Mouse (Mus musculus) left cerebral cortex, postnatal 14 days (tissue): ENCODE data around the gene Gm49661. TPM values are rescaled to one million over a fixed set of nuclear protein-coding genes. Genes with fewer than 3 reads are reported as not detected.

Experiments
- DNase-seq, 2 experiments: peaks; one replicate each; pipeline ENCODE4 v3.0.0; 2021 to 2022; ENCODE audit warnings: low spot score in 2 of 2, mixed read lengths in 1 of 2
- intact Hi-C: fragments of 180-260 bp; cut with DNase I; formaldehyde crosslinking; loops from one replicate; pipeline ENCODE4 v1.15.1; 2025
- total RNA-seq, 2 experiments: library from RNA; stranded (reverse); gene quantifications; 2 replicates each; pipeline ENCODE4 v1.2.3; 2021

Gm49661 gene
- total RNA-seq, 2 experiments from 2014 or later = not detected

DNA sequence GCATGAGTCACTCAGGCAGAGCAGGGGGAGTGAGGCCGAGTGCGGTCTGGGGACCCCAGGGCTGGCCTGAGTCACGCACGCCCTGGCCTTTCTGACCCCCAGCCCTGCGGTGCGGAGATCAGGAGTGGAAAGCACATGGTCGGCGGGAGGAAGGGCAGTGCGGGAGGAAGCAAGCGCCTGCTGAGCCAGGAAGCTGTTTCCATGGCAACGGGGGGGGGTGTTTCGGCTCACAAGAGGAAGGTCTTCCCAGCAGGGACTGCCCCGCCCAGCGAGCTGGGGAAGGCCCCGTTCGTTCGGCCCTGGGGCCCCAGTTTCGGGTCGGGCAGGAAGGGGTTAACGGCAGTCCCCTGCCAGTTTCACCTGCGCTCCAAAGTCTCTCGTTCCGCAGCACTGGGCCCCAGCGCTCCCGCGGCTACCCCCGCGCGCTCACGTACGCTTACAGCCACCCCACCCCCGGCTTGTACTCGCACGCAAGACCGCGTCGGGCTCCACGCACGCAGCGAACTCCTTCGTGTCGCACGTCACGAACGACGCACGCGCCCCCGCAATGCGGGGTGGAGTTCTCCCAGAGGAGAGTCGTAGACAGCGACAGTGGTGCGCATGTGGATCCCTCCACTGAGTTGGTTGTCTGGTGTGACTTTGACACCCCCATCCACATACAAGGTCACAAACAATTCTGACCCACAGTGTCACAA lies 16.6 kb upstream of the Gm49661 start:
- DNase-seq = peak; percentile 94 to 97
- intact Hi-C loops = no loop called here

- DNase-seq = no peak
- intact Hi-C loops = no loop called here
Observed at GRCm38 (mm10) chr8:84985049-84985683, 15.9 kb upstream of the Gm49661 start.

DNA sequence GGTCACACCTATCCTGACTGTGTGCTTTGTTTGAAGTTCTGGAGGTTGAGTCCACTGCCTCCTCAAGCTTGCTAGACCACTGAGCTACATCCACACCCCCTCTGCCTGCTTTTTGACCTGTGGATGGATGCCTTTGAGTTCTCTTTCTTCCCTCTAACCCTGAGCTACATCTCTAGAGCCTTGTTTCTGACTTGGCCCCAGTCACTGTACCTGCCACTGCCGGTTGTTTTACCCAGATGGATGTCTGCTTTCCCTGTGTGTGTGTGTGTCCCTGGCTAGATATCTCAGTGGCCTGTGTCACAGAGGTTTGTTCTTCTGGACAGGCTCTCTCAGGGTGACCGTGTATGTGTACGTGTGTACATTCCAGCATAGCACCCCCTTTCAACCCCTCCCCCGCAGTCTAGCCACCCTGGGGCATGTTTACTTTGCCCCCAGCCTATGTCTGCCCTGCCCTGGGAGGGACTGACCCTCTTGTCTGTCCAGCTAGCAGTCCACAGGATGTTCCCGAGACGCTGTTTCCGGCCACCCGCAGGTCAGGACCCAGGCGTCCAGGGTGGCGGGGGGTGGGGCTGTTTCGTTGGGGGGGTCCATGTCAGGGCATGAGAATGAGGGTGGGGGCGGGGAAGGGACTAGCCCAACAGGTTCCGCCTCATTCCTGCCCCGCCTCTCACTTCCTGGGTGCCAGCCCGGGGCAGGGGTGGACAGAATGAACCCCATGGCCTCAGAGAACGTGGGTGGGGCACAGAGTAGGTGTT lies 15.2 kb upstream of the Gm49661 start:
- no peak for DNase-seq
- intact Hi-C loops = no loop called here

- no peak for DNase-seq
- intact Hi-C loops = no loop called here
Observed at GRCm38 (mm10) chr8:84982499-84983011, 13.3 kb upstream of the Gm49661 start.

GRCm38 (mm10) chr8:84981644-84982498 lies 12.6 kb upstream of the Gm49661 start:
- no peak for DNase-seq
- intact Hi-C loops = no loop called here

DNA sequence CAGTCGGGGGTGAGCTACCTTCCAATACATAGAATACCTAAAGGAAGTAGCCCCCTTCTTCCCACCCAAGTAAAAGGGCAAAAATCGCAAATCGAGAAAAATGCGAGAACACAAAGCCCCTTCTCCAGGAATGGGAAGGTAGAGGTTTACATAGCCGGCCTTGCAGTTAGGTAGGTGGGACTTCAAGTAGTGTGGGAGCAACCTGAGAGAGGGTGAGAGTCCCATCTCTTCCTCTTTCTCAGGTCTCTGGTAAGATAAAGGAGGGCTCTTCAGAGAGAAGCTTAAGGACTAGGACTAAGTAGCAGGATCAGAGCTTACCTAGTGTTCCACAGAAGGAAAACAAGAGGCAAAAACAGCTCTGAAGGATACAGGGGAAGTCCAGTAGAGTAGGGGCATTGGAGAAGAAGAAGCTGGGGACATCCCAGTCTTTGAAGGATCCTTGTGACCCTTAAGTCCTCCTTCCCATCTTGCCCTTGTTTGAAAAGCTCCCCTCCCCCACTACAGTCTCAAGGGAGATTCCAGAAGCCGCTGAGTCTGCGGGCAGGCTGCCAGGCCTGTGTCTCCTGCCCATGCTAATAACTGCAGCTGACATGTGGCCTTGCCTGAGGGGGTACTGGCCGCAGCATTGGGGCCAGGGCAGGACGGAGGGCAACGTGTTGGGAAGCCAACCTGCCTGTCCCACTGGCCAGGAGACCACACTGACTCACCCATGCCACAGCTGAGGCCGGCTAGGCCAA lies 11.6 kb upstream of the Gm49661 start:
- peak; percentile 70 to 82 for DNase-seq
- intact Hi-C loops = no loop called here

DNA sequence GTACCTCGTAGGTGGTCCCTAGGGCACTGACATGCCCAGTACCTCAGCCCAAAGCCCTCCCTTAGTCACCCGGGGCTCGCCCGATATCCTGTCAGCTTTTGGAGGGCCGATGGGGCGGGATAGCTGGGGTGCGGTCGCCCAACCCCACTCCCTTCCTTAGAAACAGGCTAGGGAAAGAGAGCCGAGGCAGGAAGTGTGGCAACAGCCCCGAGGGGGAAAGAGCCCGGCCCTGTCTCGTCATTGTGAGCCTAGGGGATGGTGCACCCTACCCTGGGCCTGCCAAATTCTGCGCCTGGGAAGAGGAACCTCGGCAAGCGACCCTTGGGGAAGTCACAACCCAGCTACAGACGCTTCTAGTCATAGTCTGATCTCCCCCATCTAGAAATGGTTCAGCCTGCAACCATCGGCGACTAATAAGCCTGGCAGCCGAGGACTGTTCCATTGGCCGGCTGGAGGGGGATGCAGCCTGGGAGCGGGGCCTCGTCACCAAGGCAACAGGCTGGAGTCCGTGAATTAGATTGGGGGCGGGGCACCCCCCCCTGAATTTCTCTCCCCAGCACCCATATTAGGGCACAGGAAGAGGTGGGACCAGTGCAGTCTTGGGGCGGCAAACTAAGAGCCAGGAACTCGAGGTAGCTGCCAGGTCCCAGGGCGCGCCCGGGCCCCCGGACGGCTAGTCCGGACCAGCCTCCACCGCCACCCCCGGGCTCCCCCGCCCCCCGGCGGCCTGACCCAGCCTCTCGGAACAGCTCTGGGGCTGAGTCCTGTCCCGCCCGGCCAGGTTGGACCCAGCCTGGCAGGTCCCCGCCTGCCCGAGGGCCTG lies 10.6 kb upstream of the Gm49661 start:
- intact Hi-C loops = no loop called here
- DNase-seq = peak; percentile 92 to 96

DNA sequence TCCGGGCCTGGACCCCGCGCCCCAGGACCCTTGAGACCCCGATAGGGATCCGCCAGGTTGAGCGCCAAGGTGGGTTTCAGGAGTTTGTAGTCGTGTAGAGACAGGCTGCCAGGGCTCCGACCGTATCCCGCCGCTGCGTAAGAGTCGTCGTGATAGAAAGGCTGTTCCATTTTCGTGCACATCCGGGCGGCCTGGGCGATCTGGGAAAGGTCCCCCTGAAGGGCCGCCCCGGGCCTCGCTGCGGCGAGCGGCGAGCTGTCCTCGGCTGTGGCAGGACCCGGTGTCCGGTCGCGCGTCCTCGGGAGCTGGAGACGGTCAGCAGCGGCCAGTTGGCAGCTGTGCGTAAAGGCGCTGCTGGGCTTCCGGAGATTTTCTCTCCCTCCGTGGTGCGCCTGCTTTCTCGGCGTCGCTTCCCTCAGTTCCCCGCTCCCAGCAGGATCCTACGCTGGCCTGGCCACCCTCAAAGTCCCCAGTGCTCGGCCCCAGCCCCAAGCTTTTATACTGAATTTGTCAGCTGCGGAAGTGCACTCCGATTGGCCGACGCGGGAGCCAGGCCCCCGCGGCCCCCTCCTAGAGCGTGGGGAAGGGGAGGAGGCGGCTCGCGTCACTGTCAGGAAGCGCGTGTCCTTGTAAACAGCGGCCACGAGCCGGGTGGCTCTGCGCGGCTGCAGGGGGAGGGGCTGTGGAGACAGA lies 9.2 kb upstream of the Gm49661 start, which contains the start of gene Junb:
Junb (minus strand) TSS at position 471 of the 693 bp plus-strand sequence.
- peak; percentile 95 to 97 for DNase-seq
- intact Hi-C loops = no loop called here

- peak; percentile 64 to 76 for DNase-seq
- intact Hi-C loops = no loop called here
Observed at GRCm38 (mm10) chr8:84977435-84978247, 8.4 kb upstream of the Gm49661 start.

DNA sequence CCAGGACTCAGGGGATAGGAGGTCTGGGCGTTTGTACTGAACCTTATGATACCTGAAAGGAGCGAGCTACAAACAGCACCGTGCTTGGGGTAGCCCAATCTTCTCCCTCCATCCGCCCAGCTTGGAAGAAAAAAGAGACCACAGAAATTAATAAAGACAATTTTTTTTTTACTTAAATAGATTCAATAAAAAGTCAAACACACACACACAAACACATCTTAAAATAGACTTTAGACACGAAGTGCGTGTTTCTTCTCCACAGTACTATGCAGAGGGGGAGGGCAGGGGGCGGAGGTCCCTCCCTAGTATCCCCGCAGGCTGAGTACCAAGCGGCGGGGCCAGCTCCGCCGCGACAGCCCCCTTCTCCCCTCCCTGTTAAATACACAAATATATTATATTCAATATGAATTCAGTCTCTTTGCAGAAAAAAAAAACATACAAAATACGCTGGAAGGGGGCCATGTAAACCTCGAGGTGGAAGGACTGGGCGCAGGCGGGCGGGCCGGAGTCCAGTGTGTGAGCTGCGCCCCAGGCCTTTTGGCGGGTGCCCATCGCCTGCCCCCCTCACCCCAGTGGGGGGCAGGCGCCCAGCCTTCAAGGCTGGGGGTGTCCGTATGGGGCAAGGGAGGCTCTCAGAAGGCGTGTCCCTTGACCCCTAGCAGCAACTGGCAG lies 7.7 kb upstream of the Gm49661 start:
- DNase-seq = no peak
- intact Hi-C loops = loop anchor here (1.0 kb wide), 1 partner anchor 13 kb away; the partner anchor contains the start of gene Hook2

DNA sequence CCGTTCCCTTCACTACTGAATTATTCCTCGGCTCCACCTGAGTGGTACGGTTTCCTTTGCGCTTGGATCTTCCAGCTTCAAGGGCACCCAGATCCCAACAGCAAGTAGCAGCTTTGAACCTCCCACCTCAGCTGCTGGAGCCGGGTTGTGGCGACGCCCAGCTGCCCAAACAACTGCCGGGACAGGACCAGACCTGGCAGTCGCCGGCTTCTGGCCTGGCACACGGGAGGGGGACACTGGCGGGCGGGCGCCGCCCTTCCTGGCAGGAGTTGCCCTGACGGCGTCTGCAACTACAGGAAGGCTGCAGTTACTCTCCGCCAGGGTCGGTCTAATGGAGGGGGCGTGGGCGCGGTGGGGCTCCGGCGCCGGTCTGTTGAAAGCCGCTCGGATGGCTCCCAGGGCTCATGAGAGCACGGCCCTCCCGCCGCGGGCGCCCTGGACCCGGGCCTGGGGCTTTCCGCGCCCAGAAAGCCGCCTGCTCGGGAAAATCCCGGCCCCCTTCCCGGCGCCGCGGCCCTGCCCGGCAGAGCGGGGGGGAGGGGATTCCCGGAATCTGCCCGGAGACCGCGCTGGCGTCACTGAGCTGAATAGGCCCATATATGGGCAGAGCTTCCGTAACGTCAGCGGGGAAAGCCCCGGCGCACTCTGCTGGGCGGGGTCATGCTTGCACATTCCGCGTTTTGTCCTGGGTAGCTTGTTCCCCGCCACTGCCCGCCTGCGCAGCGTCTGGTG lies 7.0 kb upstream of the Gm49661 start:
- intact Hi-C loops = loop anchor here (1.0 kb wide), 1 partner anchor 14 kb away; the partner anchor contains the start of gene Hook2
- peak; percentile 96 for DNase-seq

DNA sequence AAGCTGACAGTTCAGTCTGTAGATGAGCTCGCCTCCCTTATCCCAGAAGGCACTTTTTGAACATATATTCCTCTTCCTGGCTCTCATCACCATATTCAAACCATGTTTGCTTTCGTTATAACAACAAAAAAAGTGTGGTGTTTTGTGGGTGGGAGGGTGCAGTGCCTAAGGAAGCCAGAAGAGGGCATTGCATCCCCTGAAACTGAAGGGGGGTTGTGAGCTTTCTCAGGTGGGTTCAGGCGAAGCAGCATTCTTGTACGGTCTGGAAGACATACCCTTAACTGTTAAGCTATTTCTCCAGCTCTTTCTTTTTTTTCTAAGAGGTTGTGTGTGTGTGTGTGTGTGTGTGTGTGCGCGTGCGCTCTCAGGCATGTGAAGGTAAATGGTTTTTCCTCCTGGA lies 6.2 kb upstream of the Gm49661 start:
- DNase-seq = peak; percentile 72 to 78
- intact Hi-C loops = loop anchor here (2.0 kb wide), 1 partner anchor 51 kb away; the partner anchor contains the start of gene Trir

DNA sequence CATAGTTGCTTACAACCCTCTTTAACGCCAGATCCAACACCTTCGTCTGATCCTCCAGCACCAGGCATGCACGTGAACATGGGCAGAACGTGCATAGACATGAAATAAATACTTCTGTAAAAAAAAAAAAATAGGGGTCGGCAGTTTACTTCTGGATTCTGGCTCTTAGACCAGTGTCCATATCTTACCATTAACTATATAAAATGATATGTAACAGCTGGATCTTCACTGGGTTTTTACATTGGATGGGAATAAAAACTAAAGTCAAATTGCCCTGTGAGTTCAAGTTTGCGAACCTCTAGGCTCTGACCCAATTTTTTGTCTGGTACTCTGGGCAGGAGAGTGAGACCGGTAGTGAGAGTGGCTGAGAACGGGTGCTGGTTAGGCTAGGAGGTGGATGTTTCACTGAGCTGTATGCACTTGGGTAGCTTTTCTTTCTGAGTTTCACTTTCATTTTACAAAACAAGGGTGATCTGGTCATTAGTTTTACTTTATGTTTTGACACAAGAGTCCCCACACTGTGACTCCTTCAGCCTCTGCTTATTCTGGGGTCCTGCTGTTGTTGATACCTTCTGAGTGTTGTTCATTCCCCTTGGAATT lies 5.4 kb upstream of the Gm49661 start:
- no peak for DNase-seq
- intact Hi-C loops = loop anchor here (2.0 kb wide), 1 partner anchor 52 kb away; the partner anchor contains the start of gene Trir

DNA sequence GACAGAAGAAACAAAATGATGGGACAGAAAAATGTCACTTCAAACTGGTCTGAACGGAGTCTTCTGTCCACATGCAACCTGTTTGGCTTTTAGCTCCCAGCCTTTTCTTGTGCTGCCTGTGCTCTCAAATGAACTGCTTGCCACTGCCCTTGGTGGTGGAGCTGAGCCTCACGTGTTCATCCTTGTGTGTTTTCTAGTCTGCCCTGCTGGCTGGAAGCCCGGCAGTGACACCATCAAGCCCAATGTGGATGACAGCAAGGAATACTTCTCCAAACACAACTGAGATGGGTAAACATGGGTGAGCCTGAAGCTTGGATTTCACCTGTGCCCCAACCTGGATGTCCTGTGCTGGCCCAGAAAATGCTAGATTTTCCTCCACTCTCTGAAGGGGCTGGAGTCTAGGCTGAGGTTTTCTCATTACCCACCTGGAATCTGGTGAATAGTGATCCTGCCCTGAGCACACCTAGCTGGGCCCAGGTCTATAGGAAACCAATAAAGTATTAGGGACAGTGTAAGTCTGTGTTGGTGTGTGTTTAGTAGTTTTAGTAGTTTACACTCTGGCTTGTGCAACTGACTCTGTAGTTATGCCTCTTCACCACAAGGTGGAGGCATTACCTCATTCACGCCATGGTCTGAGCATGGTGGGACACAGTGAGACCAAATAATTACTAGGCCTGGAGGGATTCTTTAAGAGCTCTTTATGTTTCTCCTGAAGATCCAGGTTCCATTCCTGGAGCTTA lies 4.7 kb upstream of the Gm49661 start:
- intact Hi-C loops = loop anchor here (2.0 kb wide), 1 partner anchor 53 kb away; the partner anchor contains the start of gene Trir
- DNase-seq = peak; percentile 64 to 75
